Mouse (Mus musculus) cerebellum, adult 8-10 months (tissue): ENCODE data around the gene Htra1.

Source experiments
- DNase-seq: peaks from one replicate; pipeline ENCODE4 v3.0.0; 2022

Htra1 gene

GRCm38 (mm10) chr7:130935793-130936471, at the start of gene Htra1:
Gene Htra1, plus strand, starts transcription at chr7:130936111.
- DNase-seq = peak; percentile 35

- no peak for DNase-seq
Measured at GRCm38 (mm10) chr7:130886246-130886645, 49.7 kb upstream of the Htra1 start.

DNA sequence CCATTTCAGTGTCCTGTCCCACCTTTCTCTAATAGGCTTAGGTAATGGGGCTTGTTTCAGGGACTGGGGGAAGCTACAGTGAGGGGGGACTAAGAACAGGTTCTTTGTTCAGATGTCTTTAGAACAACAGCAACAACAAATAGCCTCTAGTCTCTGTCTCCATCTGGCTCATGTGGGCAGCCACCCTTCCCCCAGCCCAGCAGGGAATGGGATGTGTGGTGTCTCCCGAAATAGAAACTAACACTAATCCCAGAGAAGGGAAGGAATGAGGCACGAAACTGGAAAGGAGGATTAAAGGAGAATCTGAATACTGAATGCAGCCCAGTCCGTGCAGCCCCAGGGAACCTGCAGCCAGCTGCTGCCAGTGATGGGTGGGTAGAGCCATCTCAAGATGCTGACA, 48.0 kb upstream of the Htra1 start:
- peak; percentile 41 for DNase-seq

- no peak for DNase-seq
Measured at GRCm38 (mm10) chr7:130890871-130891270, 45.0 kb upstream of the Htra1 start.

DNA sequence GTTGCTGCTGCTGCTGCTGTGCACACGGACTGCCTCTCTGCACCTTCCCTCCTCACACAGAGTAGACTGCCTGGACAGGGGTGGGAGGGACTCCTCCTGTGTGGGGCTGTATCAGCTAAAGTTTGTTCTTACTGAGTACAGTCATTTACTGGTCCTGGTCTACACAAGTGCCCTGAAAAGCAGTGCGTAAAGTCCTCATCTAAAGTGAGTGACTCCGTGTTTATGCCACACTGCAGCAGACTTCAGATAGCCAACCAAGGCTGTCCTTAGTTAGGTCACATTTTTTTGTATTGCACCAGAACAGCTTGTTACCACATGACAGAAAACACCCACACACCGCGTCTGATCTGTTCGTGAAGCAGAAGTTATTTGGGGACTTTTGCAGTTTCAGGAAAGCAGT, 42.9 kb upstream of the Htra1 start:
- no peak for DNase-seq

GRCm38 (mm10) chr7:130894931-130895617, 40.8 kb upstream of the Htra1 start:
- peak; percentile 30 for DNase-seq

DNA sequence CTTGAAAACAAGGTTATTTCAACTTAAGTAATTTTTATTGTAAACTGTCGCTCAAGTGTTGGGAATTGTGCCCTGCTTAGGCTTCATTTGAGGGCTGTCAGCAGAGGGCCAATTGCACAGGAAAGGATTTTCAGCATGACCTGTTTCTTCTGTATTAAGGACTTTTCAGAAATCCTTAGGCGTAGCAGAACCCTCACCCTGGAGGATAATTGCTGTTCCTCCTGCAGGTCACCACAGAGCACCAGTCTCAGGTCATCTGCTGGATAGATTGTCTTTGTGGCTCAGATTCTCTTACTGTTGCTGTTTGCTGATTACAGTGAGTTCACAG, 40.3 kb upstream of the Htra1 start:
- peak; percentile 27 for DNase-seq

DNA sequence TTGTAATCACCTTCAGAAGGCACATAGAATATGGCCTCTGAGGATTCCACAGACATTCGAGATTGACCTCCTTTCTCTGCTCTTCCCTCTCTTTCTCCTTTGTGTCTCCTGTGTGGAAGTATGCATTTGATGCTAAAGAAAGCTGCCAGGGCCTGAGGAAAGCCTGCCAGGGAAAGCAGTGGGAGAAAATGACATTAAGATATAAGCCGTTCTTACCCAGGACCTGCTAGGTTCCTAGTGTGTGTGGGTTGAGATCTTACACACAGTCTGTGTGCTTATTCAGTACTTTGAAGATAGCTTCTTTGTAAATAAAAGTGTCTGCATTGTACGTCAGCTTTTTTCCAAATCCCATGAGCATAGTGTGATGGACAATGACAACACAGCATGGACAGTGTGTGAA, 39.8 kb upstream of the Htra1 start:
- no peak for DNase-seq

DNA sequence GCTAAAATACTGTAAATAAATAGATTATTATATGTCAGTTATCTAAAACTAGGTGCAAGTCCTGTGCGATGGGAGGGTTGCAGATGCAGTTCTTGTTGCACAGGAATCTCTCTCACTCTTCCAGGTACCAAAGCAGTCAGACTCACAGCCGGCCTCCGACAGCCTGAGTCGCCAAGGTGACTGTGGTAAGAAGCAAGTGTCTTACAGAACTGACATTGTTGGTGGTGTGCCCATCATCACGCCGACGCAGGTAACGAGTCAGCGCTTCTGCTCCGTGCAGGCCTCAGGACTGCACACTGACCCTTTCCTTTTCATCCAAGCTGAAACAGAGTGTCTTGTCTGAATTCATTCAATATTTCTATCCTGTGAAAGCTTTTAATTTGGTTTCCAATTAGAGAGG, 38.7 kb upstream of the Htra1 start:
- DNase-seq = no peak

DNA sequence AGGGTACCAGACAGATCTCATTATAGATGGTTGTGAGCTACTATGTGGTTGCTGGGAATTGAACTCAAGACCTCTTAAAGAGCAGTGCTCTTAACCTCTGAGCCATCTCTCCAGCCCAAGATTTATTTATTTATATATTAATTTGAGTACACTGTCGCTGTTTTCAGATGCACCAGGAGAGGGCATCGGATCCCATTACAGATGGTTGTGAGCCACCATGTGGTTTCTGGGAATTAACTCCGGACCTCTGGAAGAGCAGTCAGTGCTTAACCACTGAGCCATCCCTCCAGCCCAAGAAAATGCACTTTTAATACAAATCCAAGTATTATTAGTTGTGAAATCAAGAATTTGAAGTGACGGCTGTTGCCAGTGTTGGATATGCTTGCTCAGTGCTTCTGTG, 37.5 kb upstream of the Htra1 start:
- DNase-seq = no peak

DNA sequence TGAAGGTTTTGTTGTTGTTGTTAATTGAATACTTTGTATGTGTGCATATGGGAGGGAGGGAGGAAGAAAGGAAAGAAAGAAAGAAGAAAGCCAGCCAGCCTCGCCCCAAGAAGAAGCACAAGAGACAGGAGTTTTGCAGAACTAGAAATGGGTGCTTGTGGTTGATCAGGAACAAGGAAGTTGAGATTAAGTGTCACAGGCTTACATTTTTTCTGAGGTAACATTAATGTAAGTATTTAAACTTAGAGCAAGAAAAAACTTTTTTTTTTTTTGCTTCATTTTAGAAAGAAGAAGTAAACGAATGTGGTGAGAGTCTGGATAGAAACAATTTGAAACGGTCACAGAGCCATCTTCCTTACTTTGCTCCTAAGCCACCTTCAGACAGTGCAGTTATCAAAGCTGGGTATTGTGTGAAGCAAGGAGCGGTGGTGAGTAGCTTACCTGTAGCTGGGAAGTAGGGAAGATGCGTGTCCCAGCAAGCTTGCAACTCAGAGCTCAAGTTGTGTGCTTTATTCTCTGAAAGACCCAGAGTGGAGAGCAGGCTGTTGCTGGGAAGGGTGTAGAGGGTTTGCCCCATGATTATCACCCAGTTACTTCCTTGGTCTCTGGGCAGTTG, 35.6 kb upstream of the Htra1 start:
- no peak for DNase-seq

DNA sequence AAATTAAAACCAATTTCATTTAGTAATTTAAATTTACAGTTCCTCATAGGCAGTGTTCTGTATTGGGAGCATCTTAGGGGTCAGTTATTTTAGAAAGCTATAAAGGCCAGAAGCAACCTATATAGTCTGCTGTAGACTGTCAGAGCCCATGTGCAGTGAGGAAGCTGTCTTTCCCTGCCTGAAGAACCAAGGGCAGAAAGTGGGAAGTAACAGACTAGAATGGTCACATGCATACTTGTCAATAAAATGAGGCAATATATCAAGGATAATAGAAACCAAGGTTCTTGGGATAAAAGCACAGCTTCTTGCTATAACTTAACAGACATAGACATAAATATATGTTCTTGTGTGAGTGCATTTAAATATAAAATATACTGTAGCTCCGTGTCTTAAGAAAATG, 33.0 kb upstream of the Htra1 start:
- DNase-seq = no peak

DNA sequence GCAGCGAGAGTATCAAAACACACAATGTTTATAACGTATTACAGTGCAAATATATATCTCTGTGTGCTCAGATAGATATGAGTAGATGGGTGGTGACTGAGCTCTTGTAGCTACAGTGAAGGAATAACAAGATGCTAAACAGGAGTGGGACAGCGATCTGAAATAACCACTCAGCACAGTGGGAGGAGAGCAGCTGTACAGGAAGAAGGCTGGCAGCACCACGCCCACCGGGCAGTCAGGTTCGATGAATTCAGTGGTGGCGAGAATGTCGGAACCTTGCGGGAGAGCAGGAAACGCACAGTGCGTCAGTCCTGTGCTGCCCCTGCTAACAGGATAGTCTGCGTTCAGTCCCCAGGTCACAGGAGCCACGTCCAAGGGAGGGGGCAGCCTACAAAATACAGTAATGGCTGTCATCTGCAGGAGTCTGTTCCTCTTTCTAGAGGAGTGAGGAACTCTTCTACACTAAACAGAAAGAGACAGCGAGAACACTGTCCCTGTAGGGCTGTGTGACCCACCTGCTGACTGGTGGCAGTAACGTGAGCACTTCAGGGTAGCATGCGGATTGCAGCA, 32.3 kb upstream of the Htra1 start:
- DNase-seq = no peak

DNA sequence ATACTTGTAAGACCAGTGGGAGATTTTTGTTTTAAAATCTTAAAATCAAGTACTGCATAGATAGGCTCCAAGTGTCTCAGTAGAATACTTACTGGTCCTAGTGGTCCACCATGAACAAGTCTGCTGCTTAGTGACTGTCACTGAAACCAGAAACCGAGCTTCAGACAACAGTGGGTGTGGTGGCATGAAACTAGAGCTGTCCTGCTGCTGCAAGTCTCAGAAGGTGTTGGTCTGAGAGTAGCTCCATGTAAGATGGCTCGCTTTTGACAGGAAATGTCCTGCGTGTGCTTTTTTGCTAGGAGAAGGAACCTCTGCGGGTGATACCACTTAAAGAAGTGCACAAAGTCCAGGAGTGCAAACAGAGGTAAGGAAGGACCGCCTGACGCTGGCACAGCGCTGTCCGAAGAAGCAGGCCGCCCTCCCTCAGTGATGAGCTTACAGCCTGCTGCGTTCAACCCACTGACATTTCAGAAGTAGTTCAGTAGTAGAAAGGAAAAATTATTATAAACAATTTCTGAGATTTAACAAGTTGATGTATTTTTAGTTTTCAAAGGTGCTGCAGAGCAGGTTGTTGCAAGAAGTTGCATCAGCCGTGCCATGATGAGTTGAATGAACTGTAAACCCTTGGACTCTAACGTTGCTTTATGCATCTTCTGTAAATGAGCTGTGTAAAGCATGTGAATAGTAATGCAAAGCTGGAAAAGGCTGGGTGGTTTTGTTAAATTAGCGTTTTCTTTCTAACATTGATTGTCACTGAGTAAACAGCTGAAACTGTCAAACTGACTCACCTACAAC, 31.1 kb upstream of the Htra1 start:
- no peak for DNase-seq

DNA sequence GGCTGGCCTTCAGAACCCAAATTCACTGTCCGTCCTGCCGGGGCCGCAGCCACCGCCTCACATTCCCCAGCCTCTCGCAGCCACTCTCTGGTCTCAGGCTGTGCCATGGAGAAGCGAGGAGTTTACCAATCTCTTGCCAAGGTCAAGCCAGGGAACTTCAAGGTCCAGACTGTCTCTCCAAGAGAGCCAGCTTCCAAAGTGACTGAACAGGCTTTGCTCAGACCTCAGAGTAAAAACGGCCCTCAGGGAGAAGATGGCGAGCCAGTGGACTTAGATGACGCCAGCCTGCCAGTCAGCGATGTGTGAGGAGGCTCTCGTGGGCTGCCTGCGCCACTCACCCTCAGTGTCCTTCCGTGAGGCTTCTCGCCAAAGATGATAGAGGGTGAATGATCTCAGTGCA, 25.1 kb upstream of the Htra1 start:
- no peak for DNase-seq

DNA sequence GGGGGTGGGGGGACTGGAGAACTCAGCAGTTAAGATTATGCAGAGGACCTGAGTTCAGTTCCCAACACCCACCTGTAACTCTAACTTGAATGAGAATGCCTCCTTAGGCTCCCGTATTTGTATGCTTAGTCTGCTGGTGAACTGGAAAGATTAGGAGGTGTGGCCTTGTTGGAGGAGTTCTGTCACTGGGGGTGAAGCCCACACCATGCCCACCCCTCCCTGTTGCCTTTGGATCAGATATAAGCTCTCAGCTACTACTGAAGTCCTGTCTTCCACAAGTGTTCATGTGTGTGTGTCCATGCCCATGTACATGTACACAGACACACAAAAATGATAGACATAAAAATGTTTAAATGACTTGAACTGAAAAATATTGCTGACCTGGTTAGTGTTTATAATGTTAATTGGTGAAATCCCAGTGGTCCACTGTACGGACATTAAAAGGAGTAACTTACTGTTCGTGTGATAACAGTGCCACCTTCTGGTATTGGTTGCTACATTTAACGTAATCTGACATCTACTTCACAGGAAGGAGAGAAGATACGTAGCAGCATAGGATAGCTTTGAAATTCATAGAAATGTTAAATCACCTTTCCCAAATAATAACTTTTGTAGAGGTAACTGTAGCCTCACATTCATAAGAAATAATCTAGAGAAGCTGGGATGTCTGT, 21.1 kb upstream of the Htra1 start:
- DNase-seq = peak; percentile 41

- DNase-seq = no peak
Measured at GRCm38 (mm10) chr7:130918260-130918659, 17.7 kb upstream of the Htra1 start.

DNA sequence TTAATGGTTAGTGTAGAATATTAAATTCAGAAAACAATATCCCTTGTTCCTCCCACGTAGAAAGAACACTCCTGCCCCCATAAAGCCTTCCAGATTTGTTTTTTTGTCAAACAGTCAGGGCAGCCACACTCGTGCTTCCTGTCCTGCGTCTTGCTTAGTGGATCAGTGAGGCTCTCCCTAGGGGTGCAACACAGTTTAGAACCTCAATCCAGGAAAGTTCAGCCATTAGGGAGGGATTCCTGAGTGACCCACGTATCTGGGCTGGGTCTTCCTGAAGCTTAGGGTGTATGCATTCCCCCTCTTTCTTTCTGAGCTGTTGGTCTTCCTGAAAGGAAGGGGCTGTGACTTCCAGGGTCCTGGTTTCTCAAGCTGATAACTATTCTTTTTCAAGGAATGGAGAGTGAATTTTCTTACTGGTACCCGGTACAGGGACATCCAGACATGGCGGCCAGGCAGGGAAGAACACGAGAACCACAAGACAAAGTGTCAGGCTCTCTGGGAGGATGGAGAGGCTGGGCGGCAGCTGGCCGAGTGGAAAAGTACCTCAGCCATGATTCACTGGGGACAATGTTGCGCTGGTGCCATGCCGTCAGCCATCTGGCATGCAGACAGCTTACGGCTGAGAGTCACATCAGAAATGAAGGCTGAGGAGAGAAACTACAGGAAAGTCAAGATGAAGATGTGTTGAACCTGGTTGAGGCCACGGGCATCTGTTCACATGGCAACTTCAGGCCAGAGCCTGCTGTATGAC, 12.8 kb upstream of the Htra1 start:
- peak; percentile 23 for DNase-seq

DNA sequence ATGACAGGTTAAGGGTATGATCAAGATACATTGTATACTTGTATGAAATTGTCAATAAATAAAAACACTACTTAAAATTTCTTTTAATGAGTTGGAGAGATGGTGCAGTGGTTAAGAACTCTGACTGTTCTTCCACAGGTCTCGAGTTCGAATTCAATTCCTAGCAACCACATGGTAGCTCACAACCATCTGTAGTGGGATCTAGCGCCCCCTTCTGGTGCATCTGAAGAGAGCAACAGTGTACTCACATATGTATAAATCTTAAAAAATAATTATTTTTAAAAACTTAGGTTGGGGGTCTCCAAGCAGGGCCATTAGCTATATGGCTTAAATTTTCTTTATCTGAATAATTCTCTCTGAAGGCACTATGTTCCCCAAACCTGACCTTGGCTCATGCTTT, 5.5 kb upstream of the Htra1 start:
- no peak for DNase-seq

DNA sequence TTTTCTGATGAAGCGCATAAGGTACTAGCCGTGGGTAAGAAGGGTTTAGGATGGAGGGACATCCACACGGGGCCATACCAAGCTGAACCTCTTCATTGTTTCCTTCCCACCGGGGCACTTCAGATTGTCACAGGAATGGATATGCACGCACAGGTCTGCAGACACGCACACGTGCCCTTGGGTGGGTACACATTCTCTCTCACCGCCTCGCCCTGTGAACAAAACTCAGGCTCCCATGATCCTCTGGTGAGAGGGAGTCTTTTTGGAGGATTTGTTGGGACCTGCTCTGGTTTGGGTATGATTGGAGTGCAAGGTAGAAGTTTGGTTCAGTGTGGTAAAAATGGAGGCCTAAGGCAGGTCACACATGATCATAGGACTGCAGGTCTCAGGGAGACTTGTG, 3.0 kb upstream of the Htra1 start:
- no peak for DNase-seq

DNA sequence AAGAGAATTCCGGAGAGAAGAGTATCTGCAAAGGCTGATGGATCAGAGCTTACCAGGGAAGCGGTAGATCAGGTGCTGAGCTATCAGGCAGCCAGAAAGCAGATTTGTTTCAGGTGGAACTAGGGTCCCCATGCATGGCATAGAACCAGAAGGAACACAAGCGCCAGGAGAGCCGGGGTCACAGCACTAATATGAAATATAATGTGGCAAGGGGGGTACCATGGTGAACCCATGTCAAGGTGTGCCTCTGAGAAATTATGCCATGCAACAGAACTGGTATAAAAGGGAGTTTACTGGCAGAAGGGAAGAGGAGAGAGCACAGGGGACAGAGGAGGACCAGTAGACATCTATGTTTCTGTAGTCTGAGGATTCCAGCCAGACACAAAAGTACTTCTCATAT, 1.3 kb upstream of the Htra1 start:
- DNase-seq = no peak

DNA sequence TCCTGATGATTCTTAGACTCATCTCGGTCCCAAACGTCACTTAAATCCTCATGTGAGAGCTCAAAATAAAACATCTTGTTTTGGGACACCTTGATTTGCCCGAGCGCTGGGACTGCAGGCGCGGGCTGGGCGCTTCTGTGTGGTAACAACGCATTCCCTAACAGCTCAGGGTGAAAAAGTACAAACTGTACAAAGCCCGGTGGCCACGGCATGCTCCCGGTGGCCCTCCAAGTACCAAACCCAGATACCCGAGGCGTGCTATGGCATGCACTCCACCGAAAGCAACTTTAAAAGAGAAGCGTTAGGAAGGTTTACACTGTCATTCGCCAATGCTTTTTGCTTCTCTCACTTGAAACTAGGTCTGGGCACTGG, 504 bp upstream of the Htra1 start:
- DNase-seq = no peak
